Mouse (Mus musculus) heart, adult 8-10 months (tissue): ENCODE results near the gene Gjb6. TPM values are rescaled to one million over a fixed set of nuclear protein-coding genes. Genes with fewer than 3 reads are reported as not detected.

Source experiments
- DNase-seq: peaks from one replicate; pipeline ENCODE4 v3.0.0; 2022; ENCODE audit warnings: low spot score
- total RNA-seq, 4 experiments: library from RNA; stranded (reverse); gene quantifications; 2 replicates each; pipeline ENCODE4 v1.2.4; 2022

The Gjb6 gene
- total RNA-seq, 4 experiments from 2014 or later: not detected

- no peak for DNase-seq
These were observed 49.2 kb downstream of the Gjb6 start for GRCm38 (mm10) chr14:57084180-57084668.

GRCm38 (mm10) chr14:57082863-57083262 is 50.5 kb downstream of the Gjb6 start:
- DNase-seq: no peak

- DNase-seq: no peak
These were observed 57.9 kb downstream of the Gjb6 start for GRCm38 (mm10) chr14:57075537-57075936.

Other genes with a start within 250 kb of the Gjb6 start
- gene Zmym2, start 247.0 kb downstream of the Gjb6 start, total RNA-seq: 10 to 100 TPM; 29.4 to 35.2 (median 30.8) TPM
- 10 to 100 TPM; 14.4 to 18.5 (median 15.6) TPM for gene Gja3, start 75.5 kb downstream of the Gjb6 start, total RNA-seq
- gene Gjb2, start 28.9 kb downstream of the Gjb6 start, total RNA-seq: not detected
- not detected for gene Gm4491, start 17.7 kb downstream of the Gjb6 start, total RNA-seq